Mouse (Mus musculus) adrenal gland (tissue): ENCODE measurements around the gene Sf3b3.

Source experiments
- intact Hi-C: fragments of 180-260 bp; cut with DNase I; formaldehyde crosslinking; loops from one replicate; pipeline ENCODE4 v1.15.1; 2025

Sf3b3 gene

GRCm38 (mm10) chr8:110775721-110776120, 70.9 kb downstream of the Sf3b3 start:
- intact Hi-C loops, result no loop called here

GRCm38 (mm10) chr8:110775316-110775715, 71.3 kb downstream of the Sf3b3 start:
- intact Hi-C loops, result no loop called here

- intact Hi-C loops, result no loop called here
Observed at GRCm38 (mm10) chr8:110774725-110775124, 71.9 kb downstream of the Sf3b3 start.

- intact Hi-C loops, result no loop called here
Observed at GRCm38 (mm10) chr8:110774047-110774446, 72.5 kb downstream of the Sf3b3 start.

GRCm38 (mm10) chr8:110772452-110772851, 74.1 kb downstream of the Sf3b3 start:
- intact Hi-C loops, result no loop called here

- intact Hi-C loops, result no loop called here
Observed at GRCm38 (mm10) chr8:110767261-110767660, 79.3 kb downstream of the Sf3b3 start.

- intact Hi-C loops, result no loop called here
Observed at GRCm38 (mm10) chr8:110764671-110765070, 81.9 kb downstream of the Sf3b3 start.

GRCm38 (mm10) chr8:110761988-110762387, 84.6 kb downstream of the Sf3b3 start:
- intact Hi-C loops, result no loop called here

GRCm38 (mm10) chr8:110761185-110761584, 85.4 kb downstream of the Sf3b3 start:
- intact Hi-C loops, result no loop called here

- intact Hi-C loops, result no loop called here
Observed at GRCm38 (mm10) chr8:110760280-110760940, 86.2 kb downstream of the Sf3b3 start.
